Mouse (Mus musculus) lung, adult 2 months (tissue): ENCODE data around the gene Gap43.

Experiments
- CTCF ChIP-seq: fragments of 200-500 bp; IDR thresholded peaks from 2 replicates; pipeline ENCODE4 v1.5.1; 2011; ENCODE audit warnings: mild to moderate bottlenecking, low read length, control low read depth; ENCODE audit not compliant: insufficient read depth
- POLR2A ChIP-seq: fragments of 200-500 bp; IDR thresholded peaks from 2 replicates; pipeline ENCODE4 v1.6.1; 2011; ENCODE audit warnings: low read depth, mild to moderate bottlenecking, control low read depth, low read length, borderline replicate concordance; ENCODE audit errors: extremely low read depth

- TF ChIP-seq CTCF = no peak
- no peak for TF ChIP-seq POLR2A
Measured at GRCm38 (mm10) chr16:42255693-42256092, 84.8 kb downstream of the Gap43 start.
